Mouse (Mus musculus): Measurements from ENCODE around the gene Anxa3.

The Anxa3 gene

GRCm38 (mm10) chr5:96847986-96848385 lies 54.8 kb downstream of the Anxa3 start:
- DNase-seq (ENCODE audit: low read depth, low spot score), result no peak

DNA sequence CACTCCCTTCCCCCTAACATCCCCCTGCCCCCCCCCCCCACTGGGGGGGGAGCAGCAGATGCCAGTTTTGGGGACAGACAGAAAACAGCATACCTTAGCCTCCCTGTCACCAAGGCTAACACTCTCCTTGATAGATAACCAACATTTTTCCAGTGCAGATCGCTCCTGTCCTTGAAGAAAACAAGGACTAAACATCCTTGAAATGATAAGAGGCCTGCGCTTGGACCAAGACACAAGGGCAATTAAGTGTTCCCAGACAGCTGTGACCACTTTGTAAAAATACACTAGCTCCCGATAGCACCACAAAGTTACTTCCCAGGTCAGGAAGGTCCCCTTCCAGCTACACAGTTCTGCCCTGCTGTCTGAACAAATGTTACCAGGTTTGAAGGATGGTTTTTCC lies 55.2 kb downstream of the Anxa3 start:
- DNase-seq (ENCODE audit: low read depth, low spot score), result no peak

DNA sequence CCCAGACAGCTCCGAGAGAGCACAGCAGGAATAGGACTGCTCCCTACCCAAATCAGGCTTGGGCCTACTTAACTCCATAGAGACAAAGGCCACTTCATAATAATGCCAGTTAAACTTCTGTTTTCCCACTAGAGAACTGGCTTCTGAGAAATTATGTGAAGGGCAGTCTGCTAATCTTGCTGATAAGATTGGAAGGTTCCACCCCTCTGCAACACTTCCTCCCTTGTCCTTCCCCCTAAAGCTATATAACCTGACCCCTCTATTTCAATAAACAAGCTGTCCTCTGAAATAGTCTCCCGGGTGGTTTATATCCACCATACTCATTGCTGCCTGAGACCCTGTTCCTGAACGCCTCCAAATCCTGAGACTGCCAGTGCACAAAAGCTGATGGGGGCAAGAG lies 56.1 kb downstream of the Anxa3 start:
- DNase-seq (ENCODE audit: low read depth, low spot score), result no peak

GRCm38 (mm10) chr5:96853451-96853850 lies 60.3 kb downstream of the Anxa3 start:
- DNase-seq (ENCODE audit: low read depth, low spot score), result no peak

DNA sequence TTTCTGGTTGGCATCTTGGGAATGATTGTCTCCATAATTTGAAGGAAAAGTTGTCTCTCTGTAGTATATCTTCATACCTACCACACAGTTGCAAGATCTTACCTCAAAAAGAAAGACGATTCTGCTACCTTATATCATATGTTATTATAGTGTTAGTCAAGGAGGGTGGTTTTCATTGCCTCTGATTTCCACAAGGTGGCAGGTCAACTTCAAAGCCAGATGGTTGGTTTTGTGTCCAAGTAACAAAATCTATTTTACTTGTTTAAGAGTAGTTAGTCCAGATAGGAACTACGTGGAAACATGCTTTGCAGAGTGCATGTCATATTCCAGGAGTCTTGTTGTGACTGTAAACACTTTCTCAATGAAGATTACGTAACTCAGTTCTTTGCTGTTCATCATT lies 61.2 kb downstream of the Anxa3 start:
- no peak for DNase-seq (ENCODE audit: low read depth, low spot score)

DNA sequence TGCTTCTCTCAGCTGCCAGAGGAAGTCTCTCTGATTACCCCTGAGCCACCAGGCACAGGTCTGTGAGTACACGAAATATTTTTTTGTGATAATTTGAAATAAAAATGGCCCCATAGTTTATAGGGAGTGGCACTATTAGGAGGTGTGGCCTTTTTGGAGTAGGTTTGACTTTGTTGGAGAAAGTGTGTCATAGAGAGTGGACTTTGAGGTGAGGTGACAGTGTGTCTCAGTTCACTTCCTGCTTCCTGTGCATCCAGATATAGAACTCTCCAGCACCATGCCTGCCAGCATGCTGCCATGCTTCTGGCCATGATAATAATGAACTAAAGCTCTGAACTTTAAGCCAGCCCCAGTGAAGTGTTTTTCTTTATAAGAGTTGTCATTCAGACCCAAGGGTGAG lies 66.8 kb downstream of the Anxa3 start:
- DNase-seq (ENCODE audit: low read depth, low spot score), result no peak

GRCm38 (mm10) chr5:96867171-96867570 lies 74.0 kb downstream of the Anxa3 start:
- DNase-seq (ENCODE audit: low read depth, low spot score), result no peak

DNA sequence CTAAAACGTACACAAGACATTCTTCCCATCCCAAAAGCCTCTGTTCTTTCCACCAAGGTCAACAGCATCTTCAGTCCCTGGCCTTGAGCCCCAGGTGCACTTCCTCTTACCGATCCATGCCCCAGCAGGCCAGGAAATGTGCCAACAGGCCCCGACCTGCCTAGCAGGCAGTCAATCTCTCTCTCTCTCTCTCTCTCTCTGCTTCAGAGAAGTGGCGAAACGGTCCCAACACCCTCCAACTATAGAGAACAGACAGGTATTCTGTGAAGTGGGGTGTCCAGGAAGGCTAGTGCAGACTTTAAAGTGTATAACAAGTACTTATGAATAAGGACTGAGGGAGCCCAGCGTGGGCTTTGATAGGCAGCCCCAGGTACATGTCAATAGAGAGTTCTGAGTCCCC lies 75.8 kb downstream of the Anxa3 start:
- DNase-seq (ENCODE audit: low read depth, low spot score), result no peak

DNA sequence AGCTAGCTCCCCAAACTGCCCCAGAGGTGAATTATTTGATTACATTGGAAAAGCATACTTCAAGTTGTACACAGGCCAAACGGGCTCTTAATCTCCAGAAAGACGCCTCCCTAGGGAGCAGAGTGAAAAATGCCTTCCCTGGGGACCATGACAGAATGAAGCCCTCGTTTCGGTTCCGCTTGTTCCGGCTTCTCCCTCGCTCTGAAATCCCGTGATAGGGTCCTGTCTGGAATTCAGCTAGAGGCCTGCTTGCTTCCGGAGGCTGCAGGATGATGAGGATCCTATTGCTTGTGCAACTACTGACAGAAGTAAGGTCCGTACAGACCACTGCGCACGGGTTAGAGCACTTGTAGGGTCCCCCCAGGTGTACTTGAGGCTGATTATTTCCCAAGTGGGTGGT lies 77.9 kb downstream of the Anxa3 start:
- DNase-seq (ENCODE audit: low read depth, low spot score), result no peak

DNA sequence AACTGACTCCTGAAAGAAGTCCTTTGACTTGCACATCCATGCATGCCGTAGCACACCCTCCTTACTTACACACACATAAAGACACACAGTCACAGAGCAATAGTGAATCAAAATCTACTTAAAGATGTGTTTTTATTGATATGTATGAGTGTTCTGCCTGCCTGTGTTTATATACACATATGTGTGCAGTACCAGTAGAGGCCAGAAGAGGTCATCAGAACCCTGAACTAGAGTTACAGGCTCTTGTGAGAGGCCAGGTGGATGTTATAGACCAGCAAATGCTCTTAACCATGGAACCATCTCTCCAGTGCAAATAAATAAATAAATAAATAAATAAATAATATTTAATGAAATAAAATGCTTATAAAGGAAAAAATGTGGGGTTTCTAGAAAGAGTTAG lies 85.0 kb downstream of the Anxa3 start:
- DNase-seq (ENCODE audit: low read depth, low spot score), result no peak

GRCm38 (mm10) chr5:96878851-96879540 lies 85.9 kb downstream of the Anxa3 start:
- DNase-seq (ENCODE audit: low read depth, low spot score), result no peak

- no peak for DNase-seq (ENCODE audit: low read depth, low spot score)
Observed at GRCm38 (mm10) chr5:96880231-96880630, 87.1 kb downstream of the Anxa3 start.

- DNase-seq (ENCODE audit: low read depth, low spot score), result no peak
Observed at GRCm38 (mm10) chr5:96881118-96881517, 88.0 kb downstream of the Anxa3 start.

DNA sequence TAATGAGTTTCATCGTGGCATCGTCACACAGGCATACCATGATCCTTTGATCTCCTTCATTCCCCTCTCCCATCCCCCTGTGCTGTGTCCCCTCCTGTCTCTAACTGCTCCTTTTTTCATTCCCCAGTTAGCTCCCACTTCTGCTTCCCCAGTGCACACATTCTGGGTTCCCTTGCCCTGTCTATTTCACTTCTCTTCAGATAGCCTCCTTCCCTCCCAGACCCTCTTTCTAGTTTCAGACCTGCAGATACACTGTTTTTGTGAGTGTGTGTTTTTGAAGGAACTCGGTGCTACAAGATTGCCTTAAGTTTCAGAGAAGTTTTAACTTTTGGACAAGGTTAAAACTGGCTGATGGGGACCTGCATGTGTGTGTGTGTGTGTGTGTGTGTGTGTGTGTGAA lies 88.5 kb downstream of the Anxa3 start:
- no peak for DNase-seq (ENCODE audit: low read depth, low spot score)

GRCm38 (mm10) chr5:96885202-96885601 lies 92.1 kb downstream of the Anxa3 start:
- DNase-seq (ENCODE audit: low read depth, low spot score), result no peak

GRCm38 (mm10) chr5:96888396-96888795 lies 95.3 kb downstream of the Anxa3 start:
- DNase-seq (ENCODE audit: low read depth, low spot score), result no peak

- DNase-seq (ENCODE audit: low read depth, low spot score), result peak; percentile 40
Observed at GRCm38 (mm10) chr5:96890367-96890766, 97.2 kb downstream of the Anxa3 start.

All from brain, embryonic 18.5 days (tissue).